Mouse (Mus musculus): ENCODE data around the gene 4931414P19Rik. TPM values are rescaled to one million over a fixed set of nuclear protein-coding genes. Genes with fewer than 3 reads are reported as not detected.

The 4931414P19Rik gene
- polyA plus RNA-seq, 1 experiment from 2014 or later = 7.1 TPM

DNA sequence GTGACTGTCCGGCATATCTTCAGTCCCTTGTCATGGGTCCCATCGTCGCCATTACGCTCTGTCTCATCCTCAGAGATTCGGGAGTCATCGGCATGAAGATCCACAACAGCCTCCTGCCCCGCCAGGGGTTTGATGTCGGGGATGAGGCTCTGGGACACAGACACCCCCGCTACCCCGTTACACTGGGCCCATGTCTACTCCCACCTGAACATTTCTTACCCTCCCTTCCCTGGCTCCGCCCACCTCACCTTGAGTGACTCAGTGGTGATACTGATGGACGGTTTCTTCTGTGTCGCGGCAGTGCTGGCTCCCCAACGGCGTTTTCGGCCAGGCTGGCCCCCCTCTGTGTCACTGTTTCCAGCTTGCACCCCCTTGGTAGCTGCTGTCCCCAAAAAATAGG is 40.7 kb upstream of the 4931414P19Rik start:
- WGBS = 91% methylated on average over 17 of the region's 17 CpGs
- Histone ChIP-seq H3K9me3 (ENCODE audit: control insufficient read depth, low read length) (no peaks in the 10 kb centered on the region), H3K4me3 (ENCODE audit: control insufficient read depth in 1 of 2, insufficient read depth in 1 of 2, low read depth in 1 of 2, low read length in 2 of 2) (no peak overlapping the region), H3K4me1 (ENCODE audit: control insufficient read depth in 2 of 2, insufficient read depth in 2 of 2, low read length in 2 of 2) (0 out of 4 replicates have a peak, but pooled peaks cover 0 to 3% of the 10 kb centered on the region in 2 experiments), H3K27ac (replicated peaks in 1 of 2; ENCODE audit: control insufficient read depth in 1 of 2, insufficient read depth in 1 of 2, low read depth in 2 of 2, low read length in 2 of 2) (no peak overlapping the region), H3K36me3 (ENCODE audit: control insufficient read depth, insufficient read depth, low read length) (peaks cover 95% of the 10 kb centered on the region), H3K4me2 (ENCODE audit: low read length) (no peak overlapping the region), H3K27me3 (ENCODE audit: control insufficient read depth, insufficient read depth, low read length) (no peaks in the 10 kb centered on the region), H3K9ac (ENCODE audit: low read length) (no peak overlapping the region)
- ATAC-seq (ENCODE audit: insufficient number of reproducible peaks, insufficient read depth, low FRiP score, low read depth) = no peak

DNA sequence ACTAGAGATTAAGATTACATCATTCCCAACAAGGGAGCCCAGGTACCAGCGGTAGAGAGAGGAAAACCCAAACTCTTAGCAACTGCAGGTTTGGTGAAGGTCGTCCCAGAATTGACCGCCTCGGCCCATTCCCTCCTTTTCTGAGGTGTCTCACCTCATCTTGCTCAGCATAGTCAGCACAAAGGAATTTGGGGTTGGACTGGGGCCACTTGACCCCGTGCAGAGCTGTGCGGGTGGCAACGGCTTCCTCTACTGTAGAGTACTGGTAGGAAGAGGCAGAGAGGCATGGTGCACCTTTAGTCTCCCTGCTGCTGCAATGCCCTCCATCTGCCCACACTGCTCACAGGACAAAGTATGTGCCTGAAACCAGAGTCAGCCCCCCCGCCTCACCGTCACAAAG is 38.5 kb upstream of the 4931414P19Rik start:
- Histone ChIP-seq H3K36me3 (ENCODE audit: control insufficient read depth, insufficient read depth, low read length) (peaks cover 74% of the 10 kb centered on the region), H3K9me3 (ENCODE audit: control insufficient read depth, low read length) (no peaks in the 10 kb centered on the region), H3K4me3 (ENCODE audit: control insufficient read depth in 1 of 2, insufficient read depth in 1 of 2, low read depth in 1 of 2, low read length in 2 of 2) (no peak overlapping the region), H3K4me2 (ENCODE audit: low read length) (no peak overlapping the region), H3K27ac (replicated peaks in 1 of 2; ENCODE audit: control insufficient read depth in 1 of 2, insufficient read depth in 1 of 2, low read depth in 2 of 2, low read length in 2 of 2) (no peak overlapping the region), H3K9ac (ENCODE audit: low read length) (no peak overlapping the region), H3K27me3 (ENCODE audit: control insufficient read depth, insufficient read depth, low read length) (no peaks in the 10 kb centered on the region), H3K4me1 (ENCODE audit: control insufficient read depth in 2 of 2, insufficient read depth in 2 of 2, low read length in 2 of 2) (peaks cover 4% of the 10 kb centered on the region in 2 experiments; a peak in 2 of 4 replicates)
- whole genome bisulfite sequencing = 69% methylated on average over 9 of the region's 9 CpGs
- ATAC-seq (ENCODE audit: insufficient number of reproducible peaks, insufficient read depth, low FRiP score, low read depth) = no peak

DNA sequence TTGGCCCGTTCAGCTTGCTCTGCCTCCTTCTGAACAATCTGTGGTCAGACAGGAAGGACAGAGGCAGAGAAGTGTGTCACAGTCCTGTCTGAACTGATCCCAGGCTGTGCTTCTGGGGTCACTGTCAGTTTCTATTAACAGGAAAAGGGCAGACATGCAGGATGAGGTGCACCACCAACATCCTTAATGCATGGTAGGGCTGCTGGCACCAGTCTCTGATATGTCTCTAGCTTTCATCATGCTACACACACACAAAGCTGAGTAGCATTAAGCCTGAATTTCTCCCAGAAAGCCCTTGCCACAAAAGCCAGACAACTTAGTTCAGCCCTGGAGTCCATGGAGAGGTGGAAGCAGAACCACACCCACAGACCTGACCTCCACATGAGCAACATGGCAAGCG is 37.2 kb upstream of the 4931414P19Rik start:
- WGBS = 79% methylated on average over 2 of the region's 2 CpGs
- Histone ChIP-seq H3K9ac (ENCODE audit: low read length) (no peak overlapping the region), H3K4me2 (ENCODE audit: low read length) (no peak overlapping the region), H3K27ac (replicated peaks in 1 of 2; ENCODE audit: control insufficient read depth in 1 of 2, insufficient read depth in 1 of 2, low read depth in 2 of 2, low read length in 2 of 2) (no peak overlapping the region), H3K36me3 (ENCODE audit: control insufficient read depth, insufficient read depth, low read length) (peaks cover 63% of the 10 kb centered on the region), H3K9me3 (ENCODE audit: control insufficient read depth, low read length) (no peaks in the 10 kb centered on the region), H3K4me3 (ENCODE audit: control insufficient read depth in 1 of 2, insufficient read depth in 1 of 2, low read depth in 1 of 2, low read length in 2 of 2) (no peak overlapping the region), H3K27me3 (ENCODE audit: control insufficient read depth, insufficient read depth, low read length) (no peaks in the 10 kb centered on the region), H3K4me1 (ENCODE audit: control insufficient read depth in 2 of 2, insufficient read depth in 2 of 2, low read length in 2 of 2) (peaks cover 4% of the 10 kb centered on the region in 2 experiments; a peak in 2 of 4 replicates)
- no peak for ATAC-seq (ENCODE audit: insufficient number of reproducible peaks, insufficient read depth, low FRiP score, low read depth)

DNA sequence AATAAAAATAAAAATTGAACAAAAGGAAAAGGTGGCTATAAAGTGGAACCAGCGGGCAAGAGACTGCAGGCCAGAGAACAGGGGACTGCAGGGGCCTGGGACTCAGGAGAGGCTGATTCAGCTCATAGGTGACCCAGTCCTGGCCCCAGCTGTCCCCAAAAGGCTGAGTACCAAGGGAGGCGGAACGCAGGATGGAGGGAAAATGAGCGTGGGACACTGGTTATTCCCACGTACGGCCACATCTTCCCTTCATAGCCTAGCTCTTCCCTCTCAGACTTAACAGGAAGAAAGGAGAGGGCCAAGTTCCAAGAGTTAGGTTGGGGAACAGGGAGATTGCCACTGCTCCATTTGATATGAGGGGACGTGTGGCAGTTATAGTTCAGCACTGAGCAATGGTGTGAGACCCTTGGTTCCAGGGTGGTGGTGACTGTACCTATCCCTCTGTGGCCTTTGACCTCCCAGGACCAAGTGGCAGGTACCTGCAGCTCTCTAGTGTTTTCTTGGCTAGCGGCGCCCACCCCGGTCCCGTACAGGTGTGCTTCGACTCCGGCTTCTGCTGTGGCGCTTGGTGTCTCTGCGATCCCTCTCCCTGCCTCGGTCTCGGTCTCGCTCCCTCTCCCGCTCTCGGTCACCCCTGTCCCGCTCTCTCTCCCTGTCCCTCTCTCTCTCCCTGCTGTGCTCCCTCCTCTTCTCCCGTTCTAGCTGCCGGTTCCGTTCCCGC is 36.6 kb upstream of the 4931414P19Rik start:
- no peak for ATAC-seq (ENCODE audit: insufficient number of reproducible peaks, insufficient read depth, low FRiP score, low read depth)
- Histone ChIP-seq H3K4me2 (ENCODE audit: low read length) (no peak overlapping the region), H3K27me3 (ENCODE audit: control insufficient read depth, insufficient read depth, low read length) (no peaks in the 10 kb centered on the region), H3K9me3 (ENCODE audit: control insufficient read depth, low read length) (no peaks in the 10 kb centered on the region), H3K4me1 (ENCODE audit: control insufficient read depth in 2 of 2, insufficient read depth in 2 of 2, low read length in 2 of 2) (peaks cover 4% of the 10 kb centered on the region in 2 experiments; a peak in 2 of 4 replicates), H3K4me3 (ENCODE audit: control insufficient read depth in 1 of 2, insufficient read depth in 1 of 2, low read depth in 1 of 2, low read length in 2 of 2) (no peak overlapping the region), H3K36me3 (ENCODE audit: control insufficient read depth, insufficient read depth, low read length) (peaks cover 61% of the 10 kb centered on the region), H3K9ac (ENCODE audit: low read length) (no peak overlapping the region), H3K27ac (replicated peaks in 1 of 2; ENCODE audit: control insufficient read depth in 1 of 2, insufficient read depth in 1 of 2, low read depth in 2 of 2, low read length in 2 of 2) (no peak overlapping the region)
- WGBS = 82% methylated on average over 25 of the region's 25 CpGs

DNA sequence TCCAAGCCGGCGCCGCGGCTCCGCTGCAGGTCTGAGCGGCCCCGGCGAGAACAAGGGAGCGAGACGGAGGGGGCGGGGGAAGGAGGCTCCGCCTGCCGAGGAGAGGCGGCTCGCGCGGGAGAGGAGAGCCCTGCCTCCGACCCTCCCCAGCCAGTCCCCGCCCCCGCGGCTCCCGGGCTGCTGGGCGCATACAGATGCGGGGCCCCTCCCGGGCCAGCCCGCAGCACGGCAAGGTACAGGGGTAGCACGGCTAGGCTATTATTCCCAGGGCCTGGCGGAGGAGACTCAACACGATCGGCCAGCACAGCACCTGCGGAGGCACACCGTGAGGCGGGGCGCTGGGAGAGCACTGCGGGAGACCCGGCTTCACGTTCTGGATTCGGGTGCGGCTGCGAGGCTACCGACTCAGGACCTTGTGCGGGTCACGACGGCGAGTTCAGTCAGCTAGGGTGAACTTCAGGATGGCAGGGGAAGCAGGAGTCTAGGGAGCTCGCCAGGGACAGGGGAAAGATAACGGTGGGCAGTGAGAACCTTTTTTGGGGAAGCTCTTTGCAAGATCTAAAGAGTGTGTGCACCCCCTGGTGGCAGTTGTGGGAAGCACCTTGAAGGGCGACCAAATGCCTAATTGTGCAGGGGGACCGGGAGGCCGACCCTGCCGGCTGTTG is 35.6 kb upstream of the 4931414P19Rik start, which contains the start of gene Cdh24:
Gene Cdh24, minus strand, starts transcription at position 60 of the 665 bp plus-strand sequence.
- peak within 1 kb of the TSS; percentile 98 for H3K4me2 ChIP-seq (ENCODE audit: low read length)
- peak within 1 kb of the TSS; percentile 65 to 73 for H3K4me3 ChIP-seq (ENCODE audit: control insufficient read depth in 1 of 2, insufficient read depth in 1 of 2, low read depth in 1 of 2, low read length in 2 of 2)
- H3K36me3 ChIP-seq (ENCODE audit: control insufficient read depth, insufficient read depth, low read length) = peaks cover 56% of the 10 kb centered on the region
- H3K4me1 ChIP-seq (ENCODE audit: control insufficient read depth in 2 of 2, insufficient read depth in 2 of 2, low read length in 2 of 2) = peaks cover 4% of the 10 kb centered on the region in 2 experiments; a peak in 2 of 4 replicates
- WGBS = 1% methylated on average over 46 of the region's 52 CpGs
- H3K9me3 ChIP-seq (ENCODE audit: control insufficient read depth, low read length) = no peaks in the 10 kb centered on the region
- H3K27ac ChIP-seq (replicated peaks in 1 of 2; ENCODE audit: control insufficient read depth in 1 of 2, insufficient read depth in 1 of 2, low read depth in 2 of 2, low read length in 2 of 2) = peak within 1 kb of the TSS; percentile 30 to 60
- peak; percentile 85 for ATAC-seq (ENCODE audit: insufficient number of reproducible peaks, insufficient read depth, low FRiP score, low read depth)
- no peaks in the 10 kb centered on the region for H3K27me3 ChIP-seq (ENCODE audit: control insufficient read depth, insufficient read depth, low read length)
- peak within 1 kb of the TSS; percentile 85 for H3K9ac ChIP-seq (ENCODE audit: low read length)

DNA sequence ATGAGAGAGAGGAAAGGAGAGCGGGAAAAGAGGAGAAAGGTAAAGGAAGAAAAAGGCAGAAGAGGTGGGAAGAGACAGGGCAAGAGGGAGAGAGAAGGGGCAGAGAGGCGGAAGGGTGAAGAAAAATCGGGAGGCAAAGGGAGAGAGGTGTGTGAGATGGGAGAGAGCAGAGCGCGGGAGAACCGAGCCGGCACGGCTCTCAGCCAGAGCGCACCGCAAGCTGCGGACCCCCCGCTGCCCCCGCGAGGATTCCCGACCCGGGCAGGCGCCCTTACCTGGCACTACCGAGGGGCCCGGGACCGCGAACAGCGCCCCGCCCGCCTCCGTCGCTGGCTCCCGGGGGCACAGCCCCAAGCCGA is 35.1 kb upstream of the 4931414P19Rik start, which contains the start of gene Gm17606:
Gene Gm17606, plus strand, starts transcription at position 7 of the 359 bp plus-strand sequence.
- H3K27me3 ChIP-seq (ENCODE audit: control insufficient read depth, insufficient read depth, low read length) = no peaks in the 10 kb centered on the region
- WGBS = 0% methylated on average over 25 of the region's 28 CpGs
- peaks cover 4% of the 10 kb centered on the region in 2 experiments; a peak in 2 of 4 replicates for H3K4me1 ChIP-seq (ENCODE audit: control insufficient read depth in 2 of 2, insufficient read depth in 2 of 2, low read length in 2 of 2)
- H3K36me3 ChIP-seq (ENCODE audit: control insufficient read depth, insufficient read depth, low read length) = peaks cover 56% of the 10 kb centered on the region
- no peaks in the 10 kb centered on the region for H3K9me3 ChIP-seq (ENCODE audit: control insufficient read depth, low read length)
- peak within 1 kb of the TSS; percentile 30 to 60 for H3K27ac ChIP-seq (replicated peaks in 1 of 2; ENCODE audit: control insufficient read depth in 1 of 2, insufficient read depth in 1 of 2, low read depth in 2 of 2, low read length in 2 of 2)
- ATAC-seq (ENCODE audit: insufficient number of reproducible peaks, insufficient read depth, low FRiP score, low read depth) = no peak; the same call in 1 of the 2 replicates
- peak within 1 kb of the TSS; percentile 85 for H3K9ac ChIP-seq (ENCODE audit: low read length)
- H3K4me2 ChIP-seq (ENCODE audit: low read length) = peak within 1 kb of the TSS; percentile 98
- peak within 1 kb of the TSS; percentile 65 to 73 for H3K4me3 ChIP-seq (ENCODE audit: control insufficient read depth in 1 of 2, insufficient read depth in 1 of 2, low read depth in 1 of 2, low read length in 2 of 2)

DNA sequence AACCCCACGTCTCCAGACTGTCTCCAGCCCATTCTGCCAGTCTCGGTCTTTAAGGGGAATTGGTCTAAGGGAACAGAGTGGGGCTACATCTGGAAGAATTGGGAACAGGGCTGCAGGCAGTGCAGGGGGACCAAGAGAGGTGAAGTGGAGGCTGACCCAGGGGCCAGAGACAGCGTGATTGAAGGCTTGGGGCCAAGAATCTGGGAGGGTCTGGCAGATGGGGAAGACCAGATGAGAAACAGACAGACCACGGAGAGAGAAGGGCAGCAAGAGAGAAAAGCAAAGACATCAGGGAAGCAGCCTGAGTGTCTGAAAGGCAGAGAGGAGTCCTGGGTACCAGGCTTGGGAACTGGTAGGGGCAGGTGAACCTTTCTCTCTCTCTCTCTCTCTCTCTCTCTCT is 34.3 kb upstream of the 4931414P19Rik start:
- Histone ChIP-seq H3K27me3 (ENCODE audit: control insufficient read depth, insufficient read depth, low read length) (no peaks in the 10 kb centered on the region), H3K4me2 (ENCODE audit: low read length) (peak overlapping the region; percentile 98; the same call in 1 of the 2 replicates), H3K4me3 (ENCODE audit: control insufficient read depth in 1 of 2, insufficient read depth in 1 of 2, low read depth in 1 of 2, low read length in 2 of 2) (no peak overlapping the region; a peak in 1 of 4 replicates), H3K9ac (ENCODE audit: low read length) (no peak overlapping the region), H3K9me3 (ENCODE audit: control insufficient read depth, low read length) (no peaks in the 10 kb centered on the region), H3K4me1 (ENCODE audit: control insufficient read depth in 2 of 2, insufficient read depth in 2 of 2, low read length in 2 of 2) (peaks cover 4% of the 10 kb centered on the region in 2 experiments; a peak in 2 of 4 replicates), H3K27ac (replicated peaks in 1 of 2; ENCODE audit: control insufficient read depth in 1 of 2, insufficient read depth in 1 of 2, low read depth in 2 of 2, low read length in 2 of 2) (no peak overlapping the region), H3K36me3 (ENCODE audit: control insufficient read depth, insufficient read depth, low read length) (peaks cover 52% of the 10 kb centered on the region)
- WGBS = 37% methylated on average over 4 of the region's 4 CpGs
- ATAC-seq (ENCODE audit: insufficient number of reproducible peaks, insufficient read depth, low FRiP score, low read depth) = no peak
